Mouse (Mus musculus) midbrain, embryonic 14.5 days (tissue): Measurements from ENCODE around the gene Tnfrsf12a. TPM values are rescaled to one million over a fixed set of nuclear protein-coding genes. Genes with fewer than 3 reads are reported as not detected.

Experiments used
- ATAC-seq: fragments of 200-750 bp; cut with Nextera tagmentation; 2 replicates; pipeline ENCODE4 v1.8.0; 2017; ENCODE audit warnings: moderate number of reproducible peaks, moderate library complexity; ENCODE audit not compliant: low FRiP score, low TSS enrichment
- DNase-seq: peaks from one replicate; pipeline ENCODE4 v3.0.0-alpha.2; 2015
- H3K27ac ChIP-seq: fragments of 300-500 bp; sonication (generic); replicated peaks from 2 replicates; pipeline ENCODE4 v1.5.1; 2014; ENCODE audit warnings: mild to moderate bottlenecking, low read depth, low read length, moderate library complexity
- H3K27me3 ChIP-seq: fragments of 300-500 bp; sonication (generic); 2 replicates; pipeline ENCODE4 v1.6.1; 2014; ENCODE audit warnings: low read length, control low read depth, mixed read lengths; ENCODE audit not compliant: control insufficient read depth, insufficient read depth
- H3K36me3 ChIP-seq: fragments of 300-500 bp; sonication (generic); 2 replicates; pipeline ENCODE4 v1.6.1; 2014; ENCODE audit warnings: low read length, control low read depth; ENCODE audit not compliant: control insufficient read depth, insufficient read depth
- H3K4me1 ChIP-seq: fragments of 300-500 bp; sonication (generic); 2 replicates; pipeline ENCODE4 v1.6.1; 2014; ENCODE audit warnings: mild to moderate bottlenecking, antibody characterized with exemption, low read length, control low read depth; ENCODE audit not compliant: control insufficient read depth, insufficient read depth
- H3K4me2 ChIP-seq: fragments of 300-500 bp; sonication (generic); 2 replicates; pipeline ENCODE4 v1.6.1; 2014; ENCODE audit warnings: mild to moderate bottlenecking, low read length, moderate library complexity
- H3K4me3 ChIP-seq: fragments of 300-500 bp; sonication (generic); replicated peaks from 2 replicates; pipeline ENCODE4 v1.5.1; 2014; ENCODE audit warnings: low read depth, low read length
- H3K9ac ChIP-seq: fragments of 300-500 bp; sonication (generic); replicated peaks from 2 replicates; pipeline ENCODE4 v1.6.1; 2014; ENCODE audit warnings: mild to moderate bottlenecking, low read length, moderate library complexity
- H3K9me3 ChIP-seq: fragments of 300-500 bp; sonication (generic); 2 replicates; pipeline ENCODE4 v1.6.1; 2016; ENCODE audit warnings: low read length, control low read depth, mixed read lengths; ENCODE audit not compliant: control insufficient read depth
- whole genome bisulfite sequencing: fragments of 180-500 bp; shearing (Covaris S2); extraction: QIAGEN DNeasy Blood & Tissue Kit; methylation state at CpG from one replicate; pipeline ENCODE4 v1.1.7; 2014; 5-methylcytosine and 5-hydroxymethylcytosine counted together
- polyA plus RNA-seq: library from polyadenylated mRNA; unstranded; fragments of >200 nt; fragmentation: Nextera tagmentation; extraction: Ambion mirVana; gene quantifications from 2 replicates; pipeline ENCODE4 v1.2.1, GENCODE M21; 2014

Tnfrsf12a gene
- polyA plus RNA-seq, 1 experiment from 2014 or later = 1.2 TPM

DNA sequence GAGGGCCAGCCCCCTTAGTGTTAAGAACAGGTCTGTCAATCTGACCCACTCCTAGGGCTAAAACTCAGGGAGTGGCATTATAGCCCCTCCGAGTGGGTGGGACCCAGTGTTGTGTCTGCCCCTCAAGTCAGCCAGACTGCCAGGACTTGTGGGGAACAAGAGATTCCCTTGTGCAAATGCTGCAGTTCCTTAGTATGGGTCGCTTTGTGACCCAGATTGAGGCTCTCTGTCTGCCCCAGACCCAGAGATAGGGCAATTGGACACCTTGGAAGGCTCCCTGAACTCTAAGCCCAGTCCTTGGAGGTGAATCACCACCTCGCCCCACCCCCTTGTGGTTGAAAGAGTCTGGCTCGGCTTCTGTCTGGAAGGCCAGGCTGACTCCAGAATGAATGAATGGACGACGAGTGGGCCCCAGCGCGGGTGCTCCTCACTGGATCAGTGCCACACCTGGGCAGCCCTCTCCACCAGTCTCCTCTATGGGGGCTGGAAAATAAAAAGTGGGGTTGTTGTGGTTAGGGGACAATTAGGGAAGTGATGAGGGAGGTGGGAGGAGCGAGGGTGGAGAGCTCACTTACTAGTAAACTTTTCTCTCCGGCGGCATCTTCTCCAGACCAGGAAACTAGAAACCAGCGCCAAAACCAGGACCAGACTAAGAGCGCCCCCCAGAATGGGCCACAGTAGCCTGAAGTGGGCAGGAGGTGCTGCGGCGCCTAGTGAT lies 1.5 kb downstream of the Tnfrsf12a start:
- Histone ChIP-seq H3K36me3 (no peaks in the 10 kb centered on the region), H3K9ac (no peak overlapping the region), H3K27ac (no peak overlapping the region), H3K9me3 (no peaks in the 10 kb centered on the region), H3K27me3 (peaks cover 45% of the 10 kb centered on the region), H3K4me1 (peaks cover 32% of the 10 kb centered on the region), H3K4me2 (peak overlapping the region; percentile 89), H3K4me3 (0 out of 2 replicates have a peak overlapping the region, but pooled peaks have one; percentile 45)
- DNase-seq (no peak), ATAC-seq (no peak)
- 13% methylated on average over 15 of the region's 15 CpGs for WGBS

DNA sequence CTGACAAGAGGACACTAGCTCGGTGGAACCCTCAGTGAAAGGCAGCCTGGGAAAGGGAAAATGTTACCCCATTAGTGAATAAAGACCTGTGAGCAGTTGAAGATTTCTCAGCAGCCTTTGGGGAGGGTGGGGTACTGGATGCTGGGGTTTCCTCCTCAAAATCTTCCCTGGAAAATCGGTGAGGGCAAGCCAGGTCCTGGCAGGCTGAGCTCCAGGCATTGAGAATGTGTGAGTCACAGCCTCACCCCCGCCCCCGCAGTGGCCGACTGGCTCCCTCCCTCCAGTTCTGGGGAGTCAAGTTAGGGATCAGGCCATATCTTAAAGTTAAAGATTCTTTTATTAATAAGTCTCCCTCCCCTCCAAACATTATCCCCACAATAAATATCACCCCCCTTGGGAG lies 2.1 kb downstream of the Tnfrsf12a start:
- Histone ChIP-seq H3K4me2 (peak overlapping the region; percentile 79), H3K9me3 (no peaks in the 10 kb centered on the region), H3K9ac (no peak overlapping the region), H3K27me3 (peaks cover 39% of the 10 kb centered on the region), H3K4me1 (peaks cover 32% of the 10 kb centered on the region), H3K36me3 (peaks cover 4% of the 10 kb centered on the region; the same call in 1 of the 2 replicates), H3K27ac (no peak overlapping the region), H3K4me3 (no peak overlapping the region)
- 47% methylated on average over 5 of the region's 5 CpGs for WGBS
- no peak for DNase-seq
- ATAC-seq = no peak

DNA sequence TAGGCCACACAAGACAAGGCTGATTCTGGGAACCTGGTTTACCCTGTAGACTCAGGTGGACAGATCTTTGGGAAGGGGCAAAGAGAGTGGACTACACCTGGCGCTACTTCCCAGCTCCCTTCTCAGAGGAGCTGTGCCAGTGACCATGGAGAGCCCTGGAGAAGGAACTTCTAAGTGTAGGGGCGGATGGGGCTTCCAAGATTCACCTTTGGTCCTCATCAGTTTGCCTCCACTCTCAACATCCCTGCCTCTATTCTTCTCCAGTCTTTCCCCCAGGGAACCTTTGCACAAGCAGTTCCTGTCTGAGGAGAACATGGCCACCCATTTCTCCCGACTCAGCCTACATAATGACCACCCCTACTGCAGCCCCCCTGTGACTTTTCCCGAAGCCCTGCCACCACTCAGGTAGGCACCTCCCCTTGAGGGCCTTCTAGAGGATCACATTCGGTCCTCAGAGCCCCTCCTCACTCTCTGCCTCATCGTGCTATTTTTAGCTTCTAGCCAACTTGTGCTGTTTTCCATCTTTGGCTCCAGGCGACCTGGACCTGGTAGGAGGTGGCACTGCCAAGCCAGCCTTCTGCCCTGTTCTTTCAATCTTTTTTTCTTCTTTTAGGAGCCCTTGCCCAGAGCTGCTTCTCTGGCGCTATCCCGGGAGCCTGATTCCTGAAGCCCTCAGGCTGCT lies 2.9 kb downstream of the Tnfrsf12a start:
- Histone ChIP-seq H3K4me2 (peak overlapping the region; percentile 79), H3K4me1 (peaks cover 32% of the 10 kb centered on the region), H3K9ac (peak overlapping the region; percentile 66), H3K36me3 (peaks cover 12% of the 10 kb centered on the region), H3K9me3 (no peaks in the 10 kb centered on the region), H3K4me3 (peak overlapping the region; percentile 62), H3K27ac (peak overlapping the region; percentile 86), H3K27me3 (peaks cover 32% of the 10 kb centered on the region)
- 52% methylated on average over 9 of the region's 9 CpGs for WGBS
- DNase-seq = no peak
- no peak for ATAC-seq

DNA sequence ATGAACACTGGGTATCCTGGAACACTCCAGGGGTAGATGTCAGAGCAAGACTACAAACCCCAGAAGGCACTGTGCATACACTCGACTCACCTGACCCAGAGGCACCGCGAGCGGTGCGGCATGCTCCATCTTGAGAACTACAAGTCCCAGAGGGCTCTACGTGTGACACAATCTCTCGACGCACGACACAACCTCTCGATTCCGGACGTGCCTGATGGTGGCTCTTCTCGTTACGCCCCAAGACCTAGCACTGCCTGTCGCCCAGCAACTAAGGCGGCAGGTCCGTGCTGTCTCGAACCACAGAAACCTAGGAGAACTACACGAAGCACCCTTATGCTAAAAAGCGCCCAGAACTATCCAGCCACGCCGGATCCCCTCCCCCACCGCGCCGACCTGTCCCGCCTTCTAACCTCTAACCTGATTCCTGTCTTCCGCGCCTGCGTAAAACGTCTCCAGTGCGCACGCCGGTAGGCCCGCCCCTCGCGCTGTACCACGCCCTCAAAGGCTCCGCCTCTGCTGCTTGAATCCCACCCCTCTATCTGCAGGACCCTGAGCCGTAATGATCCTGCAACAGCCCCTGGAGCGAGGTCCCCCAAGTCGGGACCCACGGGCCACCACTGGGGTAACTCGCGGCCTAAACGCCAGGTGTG lies 3.7 kb downstream of the Tnfrsf12a start, which contains the start of the genes Hcfc1r1 and Thoc6:
TSS of gene Hcfc1r1 (plus strand) at position 173 of the 650 bp plus-strand sequence.
TSS of gene Thoc6 (minus strand) at position 459 of the 650 bp plus-strand sequence.
- WGBS = under 1% methylated on average over 45 of the region's 45 CpGs
- Histone ChIP-seq H3K36me3 (peaks cover 20% of the 10 kb centered on the region), H3K9me3 (no peaks in the 10 kb centered on the region), H3K27ac (peak within 1 kb of the TSS; percentile 86), H3K9ac (peak within 1 kb of the TSS; percentile 66), H3K27me3 (peaks cover 23% of the 10 kb centered on the region), H3K4me2 (peak within 1 kb of the TSS; percentile 79), H3K4me1 (peaks cover 32% of the 10 kb centered on the region), H3K4me3 (peak within 1 kb of the TSS; percentile 62)
- peak; percentile 97 for DNase-seq
- peak; percentile 92 for ATAC-seq

DNA sequence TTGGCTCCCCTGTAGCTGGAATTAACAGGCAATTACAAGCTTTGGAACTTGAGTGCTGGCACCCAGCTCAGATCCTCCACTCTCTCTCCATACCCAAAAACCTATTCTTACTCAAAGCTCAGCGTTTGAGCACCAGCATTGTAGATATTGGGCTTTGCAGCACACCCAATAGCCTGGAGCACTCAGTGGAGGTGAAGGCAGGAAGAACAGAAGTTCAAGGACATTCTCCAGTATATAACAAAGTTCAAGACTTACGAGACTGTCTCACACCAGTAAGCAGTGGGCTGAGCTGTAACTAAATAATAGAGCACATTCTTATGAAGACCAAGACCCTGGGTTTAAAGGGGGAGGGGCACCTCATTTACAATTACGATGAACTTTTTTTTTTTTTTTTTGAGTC lies 4.5 kb downstream of the Tnfrsf12a start:
- H3K9me3 ChIP-seq = no peaks in the 10 kb centered on the region
- H3K4me3 ChIP-seq = peak overlapping the region; percentile 62
- H3K9ac ChIP-seq = no peak overlapping the region
- 73% methylated on average over 3 of the region's 3 CpGs for WGBS
- ATAC-seq = no peak
- peaks cover 26% of the 10 kb centered on the region for H3K36me3 ChIP-seq
- peak overlapping the region; percentile 79 for H3K4me2 ChIP-seq
- peaks cover 19% of the 10 kb centered on the region for H3K27me3 ChIP-seq
- peaks cover 32% of the 10 kb centered on the region for H3K4me1 ChIP-seq
- no peak for DNase-seq
- no peak overlapping the region for H3K27ac ChIP-seq

DNA sequence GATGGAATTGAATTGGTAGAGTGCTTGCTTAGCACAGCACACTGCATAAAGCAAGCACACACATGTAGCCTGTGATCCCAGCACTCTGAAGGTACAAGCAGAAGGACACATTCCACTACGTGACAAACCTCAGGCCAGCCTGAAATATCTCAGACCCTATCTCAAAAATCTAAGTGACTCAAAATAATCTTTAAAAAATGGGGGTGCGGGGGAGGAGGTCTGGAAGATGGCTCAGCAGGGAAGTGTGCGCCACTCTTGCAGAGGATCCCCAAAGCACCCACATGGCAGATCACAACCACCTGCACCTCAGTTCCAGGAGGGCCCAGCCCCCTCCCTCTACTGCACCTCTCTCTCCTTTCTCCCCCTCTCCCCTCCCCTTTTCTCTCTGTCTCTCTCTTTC lies 5.7 kb downstream of the Tnfrsf12a start:
- ATAC-seq = no peak
- Histone ChIP-seq H3K9me3 (no peaks in the 10 kb centered on the region), H3K4me1 (peaks cover 21% of the 10 kb centered on the region), H3K36me3 (peaks cover 27% of the 10 kb centered on the region), H3K27me3 (peaks cover 15% of the 10 kb centered on the region), H3K4me2 (no peak overlapping the region), H3K9ac (no peak overlapping the region), H3K27ac (no peak overlapping the region), H3K4me3 (no peak overlapping the region)
- WGBS = 94% methylated on average over 3 of the region's 3 CpGs
- DNase-seq = no peak

DNA sequence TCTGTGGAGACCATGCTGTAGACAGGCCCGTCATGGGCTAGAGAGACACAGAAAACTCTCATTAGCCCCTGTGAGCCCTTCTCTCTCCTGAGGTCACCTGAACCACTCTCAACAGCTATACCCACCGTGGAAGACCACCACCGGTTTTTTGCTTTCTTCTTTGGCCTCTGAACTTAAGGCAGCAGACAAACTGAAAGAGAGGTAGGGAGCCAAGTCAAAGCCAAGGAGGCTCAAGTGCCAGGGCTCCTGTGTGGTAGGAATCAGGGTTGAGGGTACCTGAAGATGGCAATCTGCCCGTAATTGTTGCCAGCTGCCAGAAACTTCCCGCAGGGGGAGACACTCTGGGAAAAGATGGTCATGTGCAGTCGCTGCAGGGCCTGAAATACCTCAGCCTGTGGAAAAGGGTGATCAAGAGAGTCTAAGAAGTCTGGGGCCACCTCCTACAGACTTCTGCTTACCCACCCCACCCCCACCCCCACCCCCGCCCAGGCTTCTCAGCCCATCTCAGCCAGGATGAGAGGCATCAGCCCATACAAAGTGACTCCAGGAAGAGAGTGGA lies 6.7 kb downstream of the Tnfrsf12a start:
- Histone ChIP-seq H3K9me3 (no peaks in the 10 kb centered on the region), H3K9ac (no peak overlapping the region), H3K27me3 (peaks cover 6% of the 10 kb centered on the region), H3K36me3 (peaks cover 32% of the 10 kb centered on the region), H3K4me2 (no peak overlapping the region), H3K4me3 (no peak overlapping the region), H3K27ac (no peak overlapping the region), H3K4me1 (peaks cover 16% of the 10 kb centered on the region)
- WGBS = 96% methylated on average over 7 of the region's 7 CpGs
- DNase-seq (no peak), ATAC-seq (no peak)

DNA sequence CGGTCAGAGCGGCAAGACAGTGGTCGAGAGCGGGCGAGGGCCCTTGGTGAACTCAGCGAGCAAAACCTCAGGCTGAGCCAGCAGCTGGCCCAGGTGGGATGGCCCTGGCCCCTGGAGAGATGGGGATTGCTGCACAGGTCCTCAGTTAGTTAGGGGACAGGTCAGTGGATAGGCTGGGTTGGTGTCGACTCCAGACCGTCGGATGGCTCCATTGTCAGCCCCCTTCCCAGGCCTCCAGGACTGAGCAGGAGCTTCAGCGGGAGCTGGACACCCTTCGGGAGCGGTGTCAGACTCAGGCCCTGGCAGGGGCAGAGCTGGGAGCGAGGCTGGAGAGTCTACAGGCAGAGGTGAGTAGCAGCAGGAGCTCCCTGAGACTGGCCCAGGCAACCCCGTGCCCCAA lies 11.8 kb downstream of the Tnfrsf12a start:
- H3K9ac ChIP-seq = no peak overlapping the region
- H3K4me1 ChIP-seq = no peaks in the 10 kb centered on the region
- no peak overlapping the region for H3K4me2 ChIP-seq
- 75% methylated on average over 14 of the region's 14 CpGs for WGBS
- H3K36me3 ChIP-seq = peaks cover 32% of the 10 kb centered on the region
- no peaks in the 10 kb centered on the region for H3K9me3 ChIP-seq
- H3K27ac ChIP-seq = no peak overlapping the region
- H3K27me3 ChIP-seq = peaks cover 16% of the 10 kb centered on the region
- no peak overlapping the region for H3K4me3 ChIP-seq
- DNase-seq (no peak), ATAC-seq (no peak)
